In the genomic region with DNA sequence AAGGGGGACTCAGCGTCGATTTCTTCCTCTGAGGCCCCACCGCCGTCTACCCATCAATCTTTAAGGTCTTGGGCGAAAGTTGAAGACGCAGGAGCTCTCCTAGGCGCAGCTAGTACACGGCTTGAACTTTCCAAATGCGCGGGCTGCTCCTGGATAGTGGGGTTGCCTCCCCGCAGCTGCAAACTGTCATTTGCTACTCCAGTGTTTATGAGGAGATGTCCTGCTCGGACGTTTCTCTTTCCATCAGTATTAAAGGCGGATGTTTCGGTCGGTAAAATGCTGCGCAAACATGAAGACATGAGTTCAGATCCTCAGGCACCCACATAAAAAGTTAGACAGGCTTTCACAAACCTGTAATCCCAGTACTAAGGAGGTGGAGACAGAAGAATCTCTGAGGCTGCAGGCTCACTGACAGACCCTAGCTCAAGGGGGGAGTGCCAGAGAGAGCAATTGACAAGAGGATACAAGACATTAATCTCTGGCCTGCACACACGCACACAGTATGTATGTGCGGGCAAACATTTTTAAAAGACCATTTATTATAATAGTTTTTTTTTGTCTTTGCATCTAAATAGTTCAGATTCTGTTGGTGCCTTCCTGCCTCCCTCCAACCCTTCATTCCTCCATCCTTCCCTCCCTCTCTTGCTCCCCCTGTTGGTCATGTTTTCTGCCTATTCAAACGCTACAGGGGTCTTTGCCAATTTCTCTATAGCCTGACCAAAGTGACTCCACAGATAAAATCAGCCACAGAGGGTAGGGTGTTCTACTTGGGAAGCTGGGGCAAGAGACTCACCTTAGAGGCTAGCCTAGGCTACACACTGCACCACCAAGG, we compare ENCODE assay signal across 8 mouse cellular contexts. TPM values are rescaled to one million over a fixed set of nuclear protein-coding genes. Genes with fewer than 3 reads are reported as not detected.
DNase-seq lines count a peak whose midpoint lies in the region; ATAC-seq and TF ChIP-seq lines count a peak whose summit lies in the region.

A gene (minus strand): TSS at position 639 of the 832 bp plus-strand sequence.

- no peaks in the 10 kb centered on the region for H3K9me3 ChIP-seq in kidney, embryonic 16.5 days (ENCODE audit: low read length)
- no peaks in the 10 kb centered on the region for H3K9me3 ChIP-seq in stomach, embryonic 15.5 days

- H3K27me3 ChIP-seq in heart, adult 2 months (ENCODE audit: control insufficient read depth, insufficient read depth, low read length) = no peaks in the 10 kb centered on the region; the same call in 1 of the 2 replicates
- H3K27me3 ChIP-seq in kidney, embryonic 16.5 days (ENCODE audit: insufficient read depth, low read length) = peaks cover 24% of the 10 kb centered on the region
- H3K27me3 ChIP-seq in stomach, embryonic 15.5 days (replicated peaks) = peaks cover 30% of the 10 kb centered on the region

- H3K36me3 ChIP-seq in heart, adult 2 months (ENCODE audit: control insufficient read depth, insufficient read depth, low read length) = no peaks in the 10 kb centered on the region
- no peaks in the 10 kb centered on the region for H3K36me3 ChIP-seq in kidney, embryonic 16.5 days (ENCODE audit: insufficient read depth, low read length)
- no peaks in the 10 kb centered on the region for H3K36me3 ChIP-seq in stomach, embryonic 15.5 days

- peak; percentile 22 for DNase-seq in layer of hippocampus, adult 9-10 months (ENCODE audit: low spot score)
- no peak for DNase-seq in layer of hippocampus, adult 18-20 months (ENCODE audit: low spot score in 2 of 2)
- DNase-seq in heart, adult 2 months = no peak
- DNase-seq in mesoderm, embryonic 11.5 days (ENCODE audit: low read depth, low spot score) = peak; percentile 65
- no peak for DNase-seq in right cerebral cortex, postnatal 10 days (ENCODE audit: low spot score in 2 of 2)

- peak within 1 kb of the TSS; percentile 67 for H3K27ac ChIP-seq in heart, adult 2 months
- H3K27ac ChIP-seq in kidney, embryonic 16.5 days (ENCODE audit: low read length) = no peak within 1 kb of the TSS
- H3K27ac ChIP-seq in stomach, embryonic 15.5 days = no peak within 1 kb of the TSS

- intact Hi-C loops in heart, adult 2 months (cut with DNase I) = loop anchor here (2.0 kb wide), 1 partner anchor 57 kb away; no protein-coding TSS in a partner anchor

- no peaks in the 10 kb centered on the region for H3K79me2 ChIP-seq in heart, adult 2 months (replicated peaks; ENCODE audit: control insufficient read depth, insufficient read depth, low read length)

- peak within 1 kb of the TSS; percentile 99 for H3K4me2 ChIP-seq in kidney, embryonic 16.5 days (replicated peaks; ENCODE audit: low read depth, low read length)
- H3K4me2 ChIP-seq in stomach, embryonic 15.5 days = peak within 1 kb of the TSS; percentile 100

- WGBS in heart, adult 2 months = 27% methylated on average over 20 of the region's 20 CpGs
- WGBS in kidney, embryonic 16.5 days = 7% methylated on average over 20 of the region's 20 CpGs
- WGBS in stomach, embryonic 15.5 days = 7% methylated on average over 20 of the region's 20 CpGs

- TF ChIP-seq CTCF in heart, adult 2 months (IDR thresholded peaks at IDR 0.05) = peak; percentile 57

- peaks cover 1% of the 10 kb centered on the region; the same call in 1 of the 2 replicates for H3K4me1 ChIP-seq in heart, adult 2 months (ENCODE audit: control insufficient read depth, insufficient read depth, low read length)
- peaks cover 11% of the 10 kb centered on the region; the same call in 1 of the 2 replicates for H3K4me1 ChIP-seq in kidney, embryonic 16.5 days (ENCODE audit: insufficient read depth, low read length)
- H3K4me1 ChIP-seq in stomach, embryonic 15.5 days = peaks cover 13% of the 10 kb centered on the region

- peak within 1 kb of the TSS; percentile 63 for H3K4me3 ChIP-seq in heart, adult 2 months
- H3K4me3 ChIP-seq in kidney, embryonic 16.5 days (ENCODE audit: low read length) = peak within 1 kb of the TSS; percentile 67
- peak within 1 kb of the TSS; percentile 55 for H3K4me3 ChIP-seq in stomach, embryonic 15.5 days (replicated peaks)

- no peak for TF ChIP-seq EP300 in heart, adult 2 months (IDR thresholded peaks at IDR 0.05; ENCODE audit: insufficient read depth, low read depth, low read length)

- H3K9ac ChIP-seq in heart, adult 2 months (ENCODE audit: low read depth, low read length) = peak within 1 kb of the TSS; percentile 83
- H3K9ac ChIP-seq in kidney, embryonic 16.5 days (replicated peaks; ENCODE audit: low read length) = peak within 1 kb of the TSS; percentile 65
- H3K9ac ChIP-seq in stomach, embryonic 15.5 days = peak within 1 kb of the TSS; percentile 39; the same call in 1 of the 2 replicates

- peak; percentile 71 for ATAC-seq in common myeloid progenitor, adult 5-6 weeks (replicated peaks; ENCODE audit: low read depth, poor library complexity, severe bottlenecking)
- ATAC-seq in kidney, embryonic 16.5 days (ENCODE audit: low FRiP score, low TSS enrichment) = no peak
- no peak for ATAC-seq in stomach, embryonic 15.5 days (ENCODE audit: insufficient read depth, low FRiP score, low read depth)

- no peak for TF ChIP-seq POLR2A in heart, adult 2 months (IDR thresholded peaks at IDR 0.05; ENCODE audit: insufficient read depth, low read depth, low read length)

RNA-seq across cellular contexts. Expression of the gene that starts here (rescaled TPM):
- 1 to 10 TPM; 2.8 to 4.5 TPM for total RNA-seq in layer of hippocampus, adult 18-20 months (2021)
- total RNA-seq in common myeloid progenitor, adult 5-6 weeks (2017) = 36.8 and 41.2 TPM in 2 replicates
- 10 to 100 TPM; 43.3 to 43.5 TPM for total RNA-seq in heart, adult 2 months (2021)
- 37.2 and 39.3 TPM in 2 replicates for polyA plus RNA-seq in heart, adult 2 months (2012; rRNA removed)
- polyA plus RNA-seq in kidney, embryonic 16.5 days (2015; fragmentation: Nextera tagmentation; extraction: Ambion mirVana) = 2.7 and 2.8 TPM in 2 replicates
- polyA plus RNA-seq in stomach, embryonic 15.5 days (2015; fragmentation: Nextera tagmentation; extraction: Ambion mirVana) = 4.7 and 5.9 TPM in 2 replicates

Comparison
In these comparisons a context has a peak if more than half of its experiments do, and no peak if none do; other contexts are left out.
1. DNase-seq: peak in layer of hippocampus, adult 9-10 months (single experiment) and mesoderm, embryonic 11.5 days (single experiment); none in layer of hippocampus, adult 18-20 months (0 of 2), heart, adult 2 months (0 of 2) and right cerebral cortex, postnatal 10 days (0 of 2).
2. Peak in every context shown above with its lines, with median percentiles within 50 percentile points of each other: H3K4me3 ChIP-seq and H3K9ac ChIP-seq.